Mouse (Mus musculus) olfactory bulb, adult 2 months (tissue): ENCODE measurements around the gene Ubox5.

Source experiments
- CTCF ChIP-seq: fragments of 200-500 bp; IDR thresholded peaks from 2 replicates; pipeline ENCODE4 v1.5.1; 2012; ENCODE audit warnings: low read depth, mild to moderate bottlenecking, low read length, moderate library complexity; ENCODE audit not compliant: insufficient read depth
- POLR2A ChIP-seq: fragments of 200-500 bp; IDR thresholded peaks from 2 replicates; pipeline ENCODE4 v1.6.1; 2012; ENCODE audit warnings: mild to moderate bottlenecking, low read depth, low read length, moderate library complexity; ENCODE audit not compliant: insufficient read depth

DNA sequence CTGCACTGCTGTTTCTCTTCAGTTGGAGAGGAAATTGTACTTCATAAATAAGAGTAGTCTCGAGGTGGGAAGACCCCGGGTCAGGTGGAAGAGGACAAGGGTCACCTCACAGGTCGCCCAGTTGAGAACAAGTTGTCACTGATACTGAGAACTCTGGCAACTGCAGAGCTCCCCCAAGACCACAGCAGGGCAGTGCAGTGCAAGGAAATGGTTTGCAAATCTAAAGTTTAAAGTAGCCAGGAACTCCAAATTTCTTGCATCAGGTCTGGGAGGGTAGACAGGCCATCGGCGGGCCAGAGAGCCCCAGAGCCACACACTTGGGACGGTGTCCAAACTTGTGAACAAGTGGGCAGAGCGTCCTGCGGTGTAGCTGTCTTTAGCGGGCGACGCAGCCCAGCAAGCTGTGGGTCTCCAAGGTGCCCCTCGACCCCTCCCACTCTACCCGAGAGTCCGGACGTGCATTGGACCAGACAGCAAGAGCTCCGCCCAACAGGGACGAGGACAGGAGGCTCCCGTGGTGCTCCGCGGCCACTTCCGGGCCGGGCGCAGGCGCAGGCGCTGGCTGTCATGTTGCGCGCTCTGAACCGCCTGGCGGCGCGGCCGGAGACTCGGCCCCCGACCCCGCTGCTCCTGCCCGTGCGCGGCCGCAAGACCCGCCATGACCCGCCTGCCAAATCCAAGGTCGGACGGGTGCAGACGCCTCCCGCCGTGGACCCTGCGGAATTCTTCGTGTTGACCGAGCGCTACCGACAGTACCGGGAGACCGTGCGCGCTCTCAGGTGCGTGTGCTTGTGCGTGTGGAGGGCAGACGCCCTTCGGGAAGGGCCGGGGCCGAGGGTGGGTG, 66.4 kb downstream of the Ubox5 start, which contains the start of gene Mrps26:
- TF ChIP-seq POLR2A (peak; percentile 80), CTCF (peak; percentile 33; the same call in 1 of the 2 replicates)
